Mouse (Mus musculus) intestine, embryonic 14.5 days (tissue): ENCODE data around the gene Zic1. TPM values are rescaled to one million over a fixed set of nuclear protein-coding genes. Genes with fewer than 3 reads are reported as not detected.

ENCODE experiments used
- ATAC-seq: fragments of 200-750 bp; cut with Nextera tagmentation; replicated peaks from 2 replicates; pipeline ENCODE4 v1.8.0; 2017; ENCODE audit warnings: low read depth, moderate number of reproducible peaks, moderate TSS enrichment, moderate library complexity; ENCODE audit not compliant: low FRiP score, low TSS enrichment
- DNase-seq: peaks from one replicate; pipeline ENCODE4 v3.0.0-alpha.2; 2018; ENCODE audit warnings: low spot score
- H3K27ac ChIP-seq: fragments of 300-500 bp; sonication (generic); 2 replicates; pipeline ENCODE4 v1.5.1; 2014; ENCODE audit warnings: low read depth, mild to moderate bottlenecking, control low read depth
- H3K27me3 ChIP-seq: fragments of 300-500 bp; sonication (generic); replicated peaks from 2 replicates; pipeline ENCODE4 v1.6.1; 2014; ENCODE audit warnings: low read length, control low read depth; ENCODE audit not compliant: control insufficient read depth, insufficient read depth
- H3K36me3 ChIP-seq: fragments of 300-500 bp; sonication (generic); 2 replicates; pipeline ENCODE4 v1.6.1; 2014; ENCODE audit warnings: low read length, control low read depth; ENCODE audit not compliant: control insufficient read depth, insufficient read depth
- H3K4me1 ChIP-seq: fragments of 300-500 bp; sonication (generic); replicated peaks from 2 replicates; pipeline ENCODE4 v1.6.1; 2014; ENCODE audit warnings: low read length, control low read depth, mixed read lengths; ENCODE audit not compliant: control insufficient read depth, insufficient read depth
- H3K4me2 ChIP-seq: fragments of 300-500 bp; sonication (generic); 2 replicates; pipeline ENCODE4 v1.6.1; 2014; ENCODE audit warnings: low read length
- H3K4me3 ChIP-seq: fragments of 300-500 bp; sonication (generic); 2 replicates; pipeline ENCODE4 v1.5.1; 2014; ENCODE audit warnings: low read depth, low read length, control low read depth, mixed read lengths
- H3K9ac ChIP-seq: fragments of 300-500 bp; sonication (generic); 2 replicates; pipeline ENCODE4 v1.6.1; 2014; ENCODE audit warnings: mild to moderate bottlenecking, low read length
- H3K9me3 ChIP-seq: fragments of 300-500 bp; sonication (generic); 2 replicates; pipeline ENCODE4 v1.6.1; 2016; ENCODE audit warnings: low read length, control low read depth; ENCODE audit not compliant: control insufficient read depth
- WGBS: fragments of 180-500 bp; shearing (Covaris S2); extraction: QIAGEN DNeasy Blood & Tissue Kit; methylation state at CpG from one replicate; pipeline ENCODE4 v1.1.7; 2014; 5-methylcytosine and 5-hydroxymethylcytosine counted together
- polyA plus RNA-seq: library from polyadenylated mRNA; unstranded; fragments of >200 nt; fragmentation: Nextera tagmentation; extraction: Ambion mirVana; gene quantifications from 2 replicates; pipeline ENCODE4 v1.2.1, GENCODE M21; 2014

Gene Zic1
- polyA plus RNA-seq, 1 experiment from 2014 or later: not detected

GRCm38 (mm10) chr9:91381284-91382110 lies 15.9 kb upstream of the Zic1 start:
- peak overlapping the region; percentile 43 for H3K4me3 ChIP-seq
- WGBS: under 1% methylated on average over 64 of the region's 76 CpGs
- H3K27ac ChIP-seq: no peak overlapping the region
- peak; percentile 75 for DNase-seq
- peaks cover 100% of the 10 kb centered on the region for H3K27me3 ChIP-seq
- H3K4me2 ChIP-seq: peak overlapping the region; percentile 78
- no peaks in the 10 kb centered on the region for H3K36me3 ChIP-seq
- H3K9me3 ChIP-seq: no peaks in the 10 kb centered on the region
- peaks cover 4% of the 10 kb centered on the region; the same call in 1 of the 2 replicates for H3K4me1 ChIP-seq
- peak overlapping the region; percentile 25; the same call in 1 of the 2 replicates for H3K9ac ChIP-seq
- peak; percentile 40 for ATAC-seq

- Histone ChIP-seq H3K27ac (no peak overlapping the region), H3K4me3 (no peak overlapping the region), H3K27me3 (peaks cover 100% of the 10 kb centered on the region), H3K4me2 (no peak overlapping the region), H3K36me3 (no peaks in the 10 kb centered on the region), H3K9ac (no peak overlapping the region), H3K4me1 (peaks cover 4% of the 10 kb centered on the region; the same call in 1 of the 2 replicates), H3K9me3 (no peaks in the 10 kb centered on the region)
- peak; percentile 69 for DNase-seq
- ATAC-seq: no peak
- under 1% methylated on average over 9 of the region's 9 CpGs for WGBS
These were observed 14.9 kb upstream of the Zic1 start for GRCm38 (mm10) chr9:91380458-91380914.

GRCm38 (mm10) chr9:91379781-91380457 lies 14.3 kb upstream of the Zic1 start:
- H3K9me3 ChIP-seq: no peaks in the 10 kb centered on the region
- peaks cover 4% of the 10 kb centered on the region; the same call in 1 of the 2 replicates for H3K4me1 ChIP-seq
- H3K27ac ChIP-seq: no peak overlapping the region
- DNase-seq (no peak), ATAC-seq (no peak)
- no peak overlapping the region for H3K9ac ChIP-seq
- no peaks in the 10 kb centered on the region for H3K36me3 ChIP-seq
- no peak overlapping the region for H3K4me3 ChIP-seq
- H3K4me2 ChIP-seq: no peak overlapping the region
- H3K27me3 ChIP-seq: peaks cover 100% of the 10 kb centered on the region
- WGBS: 1% methylated on average over 10 of the region's 10 CpGs

GRCm38 (mm10) chr9:91379300-91379635 lies 13.7 kb upstream of the Zic1 start:
- Histone ChIP-seq H3K36me3 (no peaks in the 10 kb centered on the region), H3K4me3 (no peak overlapping the region), H3K4me1 (peaks cover 4% of the 10 kb centered on the region; the same call in 1 of the 2 replicates), H3K9me3 (no peaks in the 10 kb centered on the region), H3K9ac (no peak overlapping the region), H3K4me2 (no peak overlapping the region), H3K27ac (no peak overlapping the region), H3K27me3 (peaks cover 100% of the 10 kb centered on the region)
- ATAC-seq: no peak
- DNase-seq: peak; percentile 52
- 0% methylated on average over 8 of the region's 8 CpGs for WGBS

GRCm38 (mm10) chr9:91378411-91379299 lies 13.0 kb upstream of the Zic1 start:
- Histone ChIP-seq H3K4me2 (no peak overlapping the region), H3K27me3 (peaks cover 100% of the 10 kb centered on the region), H3K9me3 (no peaks in the 10 kb centered on the region), H3K4me1 (peaks cover 4% of the 10 kb centered on the region; the same call in 1 of the 2 replicates), H3K36me3 (no peaks in the 10 kb centered on the region), H3K9ac (no peak overlapping the region), H3K27ac (no peak overlapping the region), H3K4me3 (no peak overlapping the region)
- DNase-seq (peak; percentile 70), ATAC-seq (no peak)
- WGBS: under 1% methylated on average over 48 of the region's 48 CpGs

GRCm38 (mm10) chr9:91377873-91378150 lies 12.2 kb upstream of the Zic1 start:
- H3K27me3 ChIP-seq: peaks cover 100% of the 10 kb centered on the region
- H3K4me1 ChIP-seq: peaks cover 4% of the 10 kb centered on the region; the same call in 1 of the 2 replicates
- DNase-seq (peak; percentile 43), ATAC-seq (no peak)
- H3K27ac ChIP-seq: no peak overlapping the region
- no peak overlapping the region for H3K9ac ChIP-seq
- H3K4me3 ChIP-seq: no peak overlapping the region
- H3K4me2 ChIP-seq: no peak overlapping the region
- WGBS: 3% methylated on average over 16 of the region's 16 CpGs
- no peaks in the 10 kb centered on the region for H3K9me3 ChIP-seq
- H3K36me3 ChIP-seq: no peaks in the 10 kb centered on the region

- Histone ChIP-seq H3K4me3 (no peak overlapping the region), H3K4me1 (peaks cover 4% of the 10 kb centered on the region; the same call in 1 of the 2 replicates), H3K36me3 (no peaks in the 10 kb centered on the region), H3K4me2 (no peak overlapping the region), H3K27me3 (peaks cover 100% of the 10 kb centered on the region), H3K27ac (no peak overlapping the region), H3K9me3 (no peaks in the 10 kb centered on the region), H3K9ac (no peak overlapping the region)
- ATAC-seq (no peak), DNase-seq (peak; percentile 51)
- WGBS: 3% methylated on average over 14 of the region's 14 CpGs
These were observed 11.6 kb upstream of the Zic1 start for GRCm38 (mm10) chr9:91377036-91377872.
